9 mouse cellular contexts compared by ENCODE assay signal in genomic region chr9:22710032-22710431, GRCm38 (mm10).
DNase-seq lines count a peak whose midpoint lies in the region; ATAC-seq and TF ChIP-seq lines count a peak whose summit lies in the region.
"Had no signal": no experiment of that assay in that cellular context is flagged by ENCODE, and none has a peak within 500 bp of the region (broad histone marks: within the 10 kb centered on the region; RNA-seq: fewer than 3 reads in every experiment).

No protein-coding gene starts in this region.

- intact Hi-C loops in gastrocnemius, adult 2 months (cut with DNase I): loop anchor here (10.0 kb wide), 4 partner anchors 115 to 505 kb away; no protein-coding TSS in a partner anchor

- no peak overlapping the region for H3K4me3 ChIP-seq in gastrocnemius, adult 2 months
- H3K4me3 ChIP-seq in layer of hippocampus, adult 2 months: no peak overlapping the region
- H3K4me3 ChIP-seq in limb, embryonic 14.5 days (replicated peaks; ENCODE audit: low read length): no peak overlapping the region

- TF ChIP-seq CTCF in gastrocnemius, adult 2 months (IDR thresholded peaks at IDR 0.05): peak; percentile 38; the same call in 1 of the 2 replicates
- TF ChIP-seq CTCF in layer of hippocampus, adult 2 months (conservative IDR thresholded peaks at IDR 0.05): peak; percentile 44

- H3K4me1 ChIP-seq in limb, embryonic 14.5 days (ENCODE audit: control insufficient read depth, insufficient read depth, low read length): peaks cover 24% of the 10 kb centered on the region

- H3K4me2 ChIP-seq in limb, embryonic 14.5 days (replicated peaks; ENCODE audit: low read depth, low read length, severe bottlenecking): no peak overlapping the region

- no peak overlapping the region for H3K9ac ChIP-seq in limb, embryonic 14.5 days (ENCODE audit: low read depth, low read length, severe bottlenecking)

- 53% methylated on average over 7 of the region's 7 CpGs for WGBS in limb, embryonic 14.5 days

- H3K27ac ChIP-seq in gastrocnemius, adult 2 months: no peak overlapping the region
- no peak overlapping the region for H3K27ac ChIP-seq in layer of hippocampus, adult 2 months
- no peak overlapping the region for H3K27ac ChIP-seq in limb, embryonic 14.5 days (replicated peaks; ENCODE audit: low read depth, low read length)

- H3K27me3 ChIP-seq in limb, embryonic 14.5 days (ENCODE audit: control insufficient read depth, insufficient read depth, low read length): no peaks in the 10 kb centered on the region

- no peak for DNase-seq in gastrocnemius, adult 2 months
- no peak for DNase-seq in gastrocnemius, postnatal 10 days
- DNase-seq in layer of hippocampus, adult 2 months (ENCODE audit: low spot score in 2 of 2): no peak
- DNase-seq in layer of hippocampus, adult 11-12 months (ENCODE audit: low spot score): no peak
- DNase-seq in NIH3T3 (ENCODE audit: low read depth): peak; percentile 70
- DNase-seq in limb, embryonic 14.5 days (ENCODE audit: low spot score): peak; percentile 45
- DNase-seq in frontal cortex, adult 2 months (ENCODE audit: extremely low spot score in 1 of 2, low spot score in 1 of 2): no peak
- no peak for DNase-seq in thymus, postnatal 25 days
- DNase-seq: gastrocnemius, postnatal 25 days had no signal

- TF ChIP-seq POLR2A in limb, embryonic 14.5 days (IDR thresholded peaks at IDR 0.05; ENCODE audit: borderline replicate concordance, extremely low read depth, insufficient read depth, insufficient read length): no peak

- ATAC-seq in limb, embryonic 14.5 days (ENCODE audit: low FRiP score, low read depth): peak; percentile 36; the same call in 1 of the 2 replicates

- no peaks in the 10 kb centered on the region for H3K9me3 ChIP-seq in limb, embryonic 14.5 days (ENCODE audit: control insufficient read depth, low read length)

- no peaks in the 10 kb centered on the region for H3K36me3 ChIP-seq in limb, embryonic 14.5 days (ENCODE audit: control insufficient read depth, insufficient read depth, low read length)

Comparison
In these comparisons a context has a peak if more than half of its experiments do, and no peak if none do; other contexts are left out.
1. DNase-seq: peak in NIH3T3 (single experiment) and limb, embryonic 14.5 days (single experiment); none in gastrocnemius, adult 2 months (single experiment), gastrocnemius, postnatal 10 days (single experiment), layer of hippocampus, adult 2 months (0 of 2), layer of hippocampus, adult 11-12 months (single experiment), frontal cortex, adult 2 months (0 of 2) and thymus, postnatal 25 days (single experiment).